Comparison of ENCODE assay signal across 8 mouse cellular contexts in the genomic region with DNA sequence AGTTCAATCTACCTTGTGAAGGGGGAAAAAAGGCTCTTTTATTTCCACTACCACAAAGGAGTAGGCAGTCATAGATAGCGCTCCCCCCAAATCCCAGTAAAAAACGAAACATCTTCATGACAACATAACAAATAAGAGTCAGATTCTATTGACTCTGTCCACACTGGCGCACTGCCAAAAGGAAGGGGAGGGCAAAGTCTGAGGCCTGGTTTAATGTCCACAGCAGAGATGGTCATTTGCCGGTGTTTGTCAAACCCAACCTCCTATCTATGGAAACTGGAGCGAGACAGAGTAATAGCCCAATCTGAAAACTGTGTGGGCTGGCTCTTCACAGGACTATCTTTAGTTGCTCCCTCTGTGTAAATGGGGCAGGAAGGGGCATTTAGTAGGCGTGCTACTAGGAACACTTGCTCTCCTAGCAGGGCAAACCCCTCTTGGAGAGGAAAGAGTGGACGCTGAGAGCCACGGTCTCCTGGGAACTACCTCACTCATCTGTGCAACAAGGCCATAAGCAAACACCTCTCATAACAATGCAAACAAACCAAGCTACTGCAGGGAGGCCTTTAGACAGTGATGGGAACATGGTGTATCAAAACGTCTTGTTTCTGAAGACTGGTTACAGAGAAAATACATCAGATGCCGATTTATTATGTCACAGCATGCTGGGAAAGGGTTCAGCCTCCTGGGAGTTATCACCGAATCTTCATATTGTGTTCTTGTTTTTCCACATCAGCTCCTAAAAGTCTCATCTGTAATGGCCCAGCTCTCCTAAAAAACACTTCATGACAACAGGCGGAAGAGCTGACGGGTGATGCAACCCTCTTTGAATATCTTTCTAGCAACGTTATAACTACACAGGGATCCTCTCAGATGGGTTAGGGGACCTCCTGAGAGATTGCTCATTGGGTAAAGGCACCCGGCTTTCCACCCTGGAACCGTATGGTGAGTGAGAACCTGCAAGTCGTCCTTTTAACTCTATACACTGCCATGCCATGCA. TPM values are rescaled to one million over a fixed set of nuclear protein-coding genes. Genes with fewer than 3 reads are reported as not detected.
DNase-seq lines count a peak whose midpoint lies in the region; ATAC-seq lines count a peak whose summit lies in the region.

No protein-coding gene starts in this region.

- H3K27ac ChIP-seq in embryonic facial prominence, embryonic 15.5 days (replicated peaks), result 0 out of 2 replicates have a peak overlapping the region, but pooled peaks have one; percentile 60
- H3K27ac ChIP-seq in hindbrain, embryonic 12.5 days, result peak overlapping the region; percentile 87
- no peak overlapping the region for H3K27ac ChIP-seq in limb, embryonic 13.5 days
- peak overlapping the region; percentile 75 for H3K27ac ChIP-seq in midbrain, embryonic 15.5 days

- ATAC-seq in embryonic facial prominence, embryonic 15.5 days (ENCODE audit: insufficient number of reproducible peaks, low FRiP score, low TSS enrichment, low read depth), result no peak
- no peak for ATAC-seq in hindbrain, embryonic 12.5 days (ENCODE audit: low FRiP score)
- ATAC-seq in limb, embryonic 13.5 days (ENCODE audit: low FRiP score, low read depth), result no peak
- ATAC-seq in midbrain, embryonic 15.5 days (replicated peaks), result no peak
- no peak for ATAC-seq in activated CD4-positive, CD25-positive, alpha-beta regulatory T cell, adult 4 months

- no peaks in the 10 kb centered on the region for H3K36me3 ChIP-seq in embryonic facial prominence, embryonic 15.5 days
- no peaks in the 10 kb centered on the region for H3K36me3 ChIP-seq in hindbrain, embryonic 12.5 days
- H3K36me3 ChIP-seq in limb, embryonic 13.5 days, result no peaks in the 10 kb centered on the region
- no peaks in the 10 kb centered on the region for H3K36me3 ChIP-seq in midbrain, embryonic 15.5 days (replicated peaks)

- no peaks in the 10 kb centered on the region for H3K27me3 ChIP-seq in embryonic facial prominence, embryonic 15.5 days
- H3K27me3 ChIP-seq in hindbrain, embryonic 12.5 days, result peaks cover 5% of the 10 kb centered on the region; the same call in 1 of the 2 replicates
- peaks cover 7% of the 10 kb centered on the region; the same call in 1 of the 2 replicates for H3K27me3 ChIP-seq in limb, embryonic 13.5 days
- H3K27me3 ChIP-seq in midbrain, embryonic 15.5 days (replicated peaks), result 0 out of 2 replicates have a peak, but pooled peaks cover 4% of the 10 kb centered on the region

- no peaks in the 10 kb centered on the region for H3K9me3 ChIP-seq in embryonic facial prominence, embryonic 15.5 days (replicated peaks)
- no peaks in the 10 kb centered on the region for H3K9me3 ChIP-seq in hindbrain, embryonic 12.5 days (replicated peaks)
- no peaks in the 10 kb centered on the region for H3K9me3 ChIP-seq in limb, embryonic 13.5 days
- H3K9me3 ChIP-seq in midbrain, embryonic 15.5 days, result no peaks in the 10 kb centered on the region

- H3K4me3 ChIP-seq in embryonic facial prominence, embryonic 15.5 days (replicated peaks), result peak overlapping the region; percentile 75
- H3K4me3 ChIP-seq in hindbrain, embryonic 12.5 days, result peak overlapping the region; percentile 93
- peak overlapping the region; percentile 94 for H3K4me3 ChIP-seq in limb, embryonic 13.5 days
- H3K4me3 ChIP-seq in midbrain, embryonic 15.5 days, result peak overlapping the region; percentile 94

- peak; percentile 70 for DNase-seq in urinary bladder, postnatal 25 days (ENCODE audit: low spot score)
- DNase-seq in urinary bladder, adult 2 months (ENCODE audit: low spot score), result no peak
- DNase-seq in spleen, postnatal 4 days (ENCODE audit: low spot score in 2 of 2), result no peak

- peaks cover 61% of the 10 kb centered on the region for H3K4me1 ChIP-seq in embryonic facial prominence, embryonic 15.5 days
- peaks cover 58% of the 10 kb centered on the region for H3K4me1 ChIP-seq in hindbrain, embryonic 12.5 days
- H3K4me1 ChIP-seq in limb, embryonic 13.5 days, result peaks cover 59% of the 10 kb centered on the region
- H3K4me1 ChIP-seq in midbrain, embryonic 15.5 days, result peaks cover 52% of the 10 kb centered on the region

- peak overlapping the region; percentile 75 for H3K4me2 ChIP-seq in embryonic facial prominence, embryonic 15.5 days (replicated peaks)
- peak overlapping the region; percentile 89 for H3K4me2 ChIP-seq in hindbrain, embryonic 12.5 days (replicated peaks)
- peak overlapping the region; percentile 83 for H3K4me2 ChIP-seq in limb, embryonic 13.5 days (replicated peaks)
- peak overlapping the region; percentile 83 for H3K4me2 ChIP-seq in midbrain, embryonic 15.5 days

- peak overlapping the region; percentile 74; the same call in 1 of the 2 replicates for H3K9ac ChIP-seq in embryonic facial prominence, embryonic 15.5 days
- H3K9ac ChIP-seq in hindbrain, embryonic 12.5 days, result peak overlapping the region; percentile 91
- H3K9ac ChIP-seq in limb, embryonic 13.5 days, result peak overlapping the region; percentile 89
- H3K9ac ChIP-seq in midbrain, embryonic 15.5 days, result peak overlapping the region; percentile 70

- WGBS in embryonic facial prominence, embryonic 15.5 days, result 44% methylated on average over 17 of the region's 17 CpGs
- 39% methylated on average over 17 of the region's 17 CpGs for WGBS in hindbrain, embryonic 12.5 days
- WGBS in limb, embryonic 13.5 days, result 56% methylated on average over 17 of the region's 17 CpGs
- 29% methylated on average over 17 of the region's 17 CpGs for WGBS in midbrain, embryonic 15.5 days

RNA-seq across cellular contexts. Expression of a gene that starts 1.2 kb away (rescaled TPM):
- polyA plus RNA-seq in urinary bladder, adult 2 months (2012; rRNA removed), result 36.2 and 36.7 TPM in 2 replicates
- polyA plus RNA-seq in embryonic facial prominence, embryonic 15.5 days (2015; fragmentation: Nextera tagmentation; extraction: Ambion mirVana), result 30.6 and 33.9 TPM in 2 replicates
- polyA plus RNA-seq in hindbrain, embryonic 12.5 days (2016; fragmentation: Nextera tagmentation; extraction: Ambion mirVana), result 38.1 and 39.9 TPM in 2 replicates
- 31.0 and 34.9 TPM in 2 replicates for polyA plus RNA-seq in limb, embryonic 13.5 days (2015; fragmentation: Nextera tagmentation; extraction: Ambion mirVana)
- 47.5 and 49.0 TPM in 2 replicates for polyA plus RNA-seq in midbrain, embryonic 15.5 days (2015; fragmentation: Nextera tagmentation; extraction: Ambion mirVana)
- 1 to 10 TPM; 4.2 to 6.3 TPM for polyA plus RNA-seq in activated CD4-positive, CD25-positive, alpha-beta regulatory T cell, adult 4 months (2017; shearing (Covaris generic))

RNA-seq across cellular contexts. Expression of a gene that starts 27.7 kb away (rescaled TPM):
- polyA plus RNA-seq in urinary bladder, adult 2 months (2012; rRNA removed), result 15.8 and 16.8 TPM in 2 replicates
- polyA plus RNA-seq in embryonic facial prominence, embryonic 15.5 days (2015; fragmentation: Nextera tagmentation; extraction: Ambion mirVana), result 14.5 and 18.4 TPM in 2 replicates
- polyA plus RNA-seq in hindbrain, embryonic 12.5 days (2016; fragmentation: Nextera tagmentation; extraction: Ambion mirVana), result 11.9 and 12.5 TPM in 2 replicates
- 10.6 and 11.7 TPM in 2 replicates for polyA plus RNA-seq in limb, embryonic 13.5 days (2015; fragmentation: Nextera tagmentation; extraction: Ambion mirVana)
- 14.4 and 17.4 TPM in 2 replicates for polyA plus RNA-seq in midbrain, embryonic 15.5 days (2015; fragmentation: Nextera tagmentation; extraction: Ambion mirVana)
- polyA plus RNA-seq in activated CD4-positive, CD25-positive, alpha-beta regulatory T cell, adult 4 months (2017; shearing (Covaris generic)), result 10 to 100 TPM; 36.6 to 47.3 TPM

RNA-seq across cellular contexts. Expression of a gene that starts 31.5 kb away (rescaled TPM):
- polyA plus RNA-seq in urinary bladder, adult 2 months (2012; rRNA removed), result 15.8 and 22.8 TPM in 2 replicates
- 34.0 and 34.6 TPM in 2 replicates for polyA plus RNA-seq in embryonic facial prominence, embryonic 15.5 days (2015; fragmentation: Nextera tagmentation; extraction: Ambion mirVana)
- polyA plus RNA-seq in hindbrain, embryonic 12.5 days (2016; fragmentation: Nextera tagmentation; extraction: Ambion mirVana), result 112 and 115 TPM in 2 replicates
- polyA plus RNA-seq in limb, embryonic 13.5 days (2015; fragmentation: Nextera tagmentation; extraction: Ambion mirVana), result 27.6 and 28.9 TPM in 2 replicates
- polyA plus RNA-seq in midbrain, embryonic 15.5 days (2015; fragmentation: Nextera tagmentation; extraction: Ambion mirVana), result 155 and 165 TPM in 2 replicates
- under 1 TPM; 0.36 to 0.45 TPM for polyA plus RNA-seq in activated CD4-positive, CD25-positive, alpha-beta regulatory T cell, adult 4 months (2017; shearing (Covaris generic))

RNA-seq across cellular contexts. Expression of a gene that starts 50.3 kb away (rescaled TPM):
- 2.3 and 3.4 TPM in 2 replicates for polyA plus RNA-seq in urinary bladder, adult 2 months (2012; rRNA removed)
- 3.4 and 6.3 TPM in 2 replicates for polyA plus RNA-seq in embryonic facial prominence, embryonic 15.5 days (2015; fragmentation: Nextera tagmentation; extraction: Ambion mirVana)
- 7.6 and 8.1 TPM in 2 replicates for polyA plus RNA-seq in hindbrain, embryonic 12.5 days (2016; fragmentation: Nextera tagmentation; extraction: Ambion mirVana)
- polyA plus RNA-seq in limb, embryonic 13.5 days (2015; fragmentation: Nextera tagmentation; extraction: Ambion mirVana), result 2.3 and 4.8 TPM in 2 replicates
- 7.6 and 8.4 TPM in 2 replicates for polyA plus RNA-seq in midbrain, embryonic 15.5 days (2015; fragmentation: Nextera tagmentation; extraction: Ambion mirVana)
- 1 to 10 TPM; 1.1 to 1.2 TPM for polyA plus RNA-seq in activated CD4-positive, CD25-positive, alpha-beta regulatory T cell, adult 4 months (2017; shearing (Covaris generic))

RNA-seq across cellular contexts. Expression of a gene that starts 57.9 kb away (rescaled TPM):
- 10.6 and 13.2 TPM in 2 replicates for polyA plus RNA-seq in urinary bladder, adult 2 months (2012; rRNA removed)
- 22.5 and 23.6 TPM in 2 replicates for polyA plus RNA-seq in embryonic facial prominence, embryonic 15.5 days (2015; fragmentation: Nextera tagmentation; extraction: Ambion mirVana)
- 5.4 and 7.0 TPM in 2 replicates for polyA plus RNA-seq in hindbrain, embryonic 12.5 days (2016; fragmentation: Nextera tagmentation; extraction: Ambion mirVana)
- polyA plus RNA-seq in limb, embryonic 13.5 days (2015; fragmentation: Nextera tagmentation; extraction: Ambion mirVana), result 11.9 and 13.3 TPM in 2 replicates
- 1.5 and 1.9 TPM in 2 replicates for polyA plus RNA-seq in midbrain, embryonic 15.5 days (2015; fragmentation: Nextera tagmentation; extraction: Ambion mirVana)
- polyA plus RNA-seq in activated CD4-positive, CD25-positive, alpha-beta regulatory T cell, adult 4 months (2017; shearing (Covaris generic)), result not detected

Comparison
In these comparisons a context has a peak if more than half of its experiments do, and no peak if none do; other contexts are left out.
1. RNA of a gene that starts 31.5 kb away (polyA plus RNA-seq): 155 to 165 TPM in midbrain, embryonic 15.5 days, 112 to 115 TPM in hindbrain, embryonic 12.5 days, 34.0 to 34.6 TPM in embryonic facial prominence, embryonic 15.5 days, 27.6 to 28.9 TPM in limb, embryonic 13.5 days and 15.8 to 22.8 TPM in urinary bladder, adult 2 months; 0.36 to 0.45 TPM in activated CD4-positive, CD25-positive, alpha-beta regulatory T cell, adult 4 months; every median in the first group is over 10 times any median in the second.
2. Peak in every context shown above with its lines, with median percentiles within 50 percentile points of each other: H3K4me2 ChIP-seq, H3K4me3 ChIP-seq and H3K9ac ChIP-seq.